Comparison of ENCODE assay signal across 10 mouse cellular contexts in the genomic region with DNA sequence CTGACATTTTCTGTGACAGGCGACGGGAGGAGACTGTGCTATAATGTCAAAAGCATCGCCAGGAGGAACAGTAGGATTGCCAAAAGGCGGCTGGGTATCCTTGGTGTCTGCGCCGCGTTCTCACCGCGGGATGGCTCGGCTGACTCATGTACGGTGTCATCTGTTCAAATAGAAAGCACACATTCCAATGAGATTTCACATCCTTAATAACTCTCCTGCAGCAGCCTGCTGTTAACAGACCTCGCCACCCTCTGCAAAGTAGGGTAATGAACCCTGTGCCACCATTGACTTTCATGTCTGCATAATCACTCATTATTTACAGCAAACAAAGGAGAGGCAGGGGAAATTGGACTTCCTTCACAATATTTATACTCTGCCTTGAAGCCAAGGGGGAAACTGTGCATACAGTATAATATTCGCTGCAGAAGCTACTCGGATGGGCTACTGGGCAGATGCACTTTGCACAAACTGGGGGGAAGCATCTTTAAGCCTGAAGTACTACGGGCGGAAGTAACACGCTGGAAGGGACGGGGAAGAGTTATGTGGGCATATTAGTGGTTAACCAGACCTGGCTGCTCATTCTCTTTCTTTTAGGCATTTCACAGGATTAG.
DNase-seq lines count a peak whose midpoint lies in the region; ATAC-seq lines count a peak whose summit lies in the region.
"Had no signal": no experiment of that assay in that cellular context is flagged by ENCODE, and none has a peak within 500 bp of the region (broad histone marks: within the 10 kb centered on the region; RNA-seq: fewer than 3 reads in every experiment).

No protein-coding gene starts in this region.

- no peaks in the 10 kb centered on the region for H3K27me3 ChIP-seq in neural tube, embryonic 11.5 days (ENCODE audit: control insufficient read depth, insufficient read depth, low read length)
- H3K27me3 ChIP-seq in heart, embryonic 11.5 days (ENCODE audit: control insufficient read depth, insufficient read depth, low read length), result no peaks in the 10 kb centered on the region
- H3K27me3 ChIP-seq: limb, embryonic 12.5 days had no signal

- H3K9me3 ChIP-seq in neural tube, embryonic 11.5 days (ENCODE audit: control insufficient read depth, low read length), result no peaks in the 10 kb centered on the region
- no peaks in the 10 kb centered on the region for H3K9me3 ChIP-seq in heart, embryonic 11.5 days (replicated peaks; ENCODE audit: control insufficient read depth, low read length)
- H3K9me3 ChIP-seq: limb, embryonic 12.5 days had no signal

- no peak overlapping the region for H3K27ac ChIP-seq in neural tube, embryonic 11.5 days (ENCODE audit: low read depth, low read length)
- no peak overlapping the region for H3K27ac ChIP-seq in heart, embryonic 11.5 days (ENCODE audit: low read depth, low read length)
- H3K27ac ChIP-seq: limb, embryonic 12.5 days had no signal

- no peaks in the 10 kb centered on the region for H3K4me1 ChIP-seq in neural tube, embryonic 11.5 days (ENCODE audit: control insufficient read depth, insufficient read depth, low read length)
- no peaks in the 10 kb centered on the region for H3K4me1 ChIP-seq in heart, embryonic 11.5 days (ENCODE audit: control insufficient read depth, insufficient read depth, low read length)

- no peak overlapping the region for H3K4me2 ChIP-seq in neural tube, embryonic 11.5 days (ENCODE audit: low read depth)
- no peak overlapping the region for H3K4me2 ChIP-seq in heart, embryonic 11.5 days
- H3K4me2 ChIP-seq: limb, embryonic 12.5 days had no signal

- peak; percentile 31; the same call in 1 of the 2 replicates for ATAC-seq in neural tube, embryonic 11.5 days (ENCODE audit: insufficient read depth, low FRiP score, low TSS enrichment)
- no peak for ATAC-seq in heart, embryonic 11.5 days (replicated peaks; ENCODE audit: insufficient number of reproducible peaks, low FRiP score, low TSS enrichment)

- no peak for DNase-seq in neural tube, embryonic 11.5 days (ENCODE audit: low spot score)
- DNase-seq in neural tube, embryonic 10.5 days (ENCODE audit: extremely low spot score, low spot score), result no peak
- peak; percentile 40 to 47 for DNase-seq in frontal cortex, postnatal 36 days (ENCODE audit: low spot score in 2 of 2)
- peak; percentile 22 to 29 for DNase-seq in left cerebral cortex, postnatal 36 days (ENCODE audit: low spot score in 2 of 2)
- no peak for DNase-seq in testis, postnatal 14 days (ENCODE audit: low spot score)
- DNase-seq in thymus, postnatal 25 days, result no peak
- DNase-seq in natural killer cell, adult 2 months (ENCODE audit: low spot score in 2 of 2), result no peak
- DNase-seq: thymus, postnatal 14 days had no signal

- no peak overlapping the region for H3K9ac ChIP-seq in neural tube, embryonic 11.5 days (ENCODE audit: low read length)
- H3K9ac ChIP-seq in heart, embryonic 11.5 days (ENCODE audit: low read depth, low read length), result no peak overlapping the region
- H3K9ac ChIP-seq: limb, embryonic 12.5 days had no signal

- H3K36me3 ChIP-seq in neural tube, embryonic 11.5 days (ENCODE audit: control insufficient read depth, insufficient read depth, low read length), result no peaks in the 10 kb centered on the region
- no peaks in the 10 kb centered on the region for H3K36me3 ChIP-seq in heart, embryonic 11.5 days (ENCODE audit: control insufficient read depth, insufficient read depth, low read length)

- intact Hi-C loops in left cerebral cortex, postnatal 36 days (cut with DNase I), result no loop called here

- H3K4me3 ChIP-seq in neural tube, embryonic 11.5 days (ENCODE audit: low read depth, low read length), result no peak overlapping the region
- H3K4me3 ChIP-seq in heart, embryonic 11.5 days (ENCODE audit: low read depth, low read length), result no peak overlapping the region
- H3K4me3 ChIP-seq: limb, embryonic 12.5 days had no signal

- 88% methylated on average over 18 of the region's 18 CpGs for WGBS in neural tube, embryonic 11.5 days
- 86% methylated on average over 18 of the region's 18 CpGs for WGBS in heart, embryonic 11.5 days (ENCODE audit: insufficient replicate concordance)

Comparison
In these comparisons a context has a peak if more than half of its experiments do, and no peak if none do; other contexts are left out.
1. DNase-seq: peak in frontal cortex, postnatal 36 days (2 of 2) and left cerebral cortex, postnatal 36 days (2 of 2); none in neural tube, embryonic 11.5 days (single experiment), neural tube, embryonic 10.5 days (single experiment), testis, postnatal 14 days (single experiment), thymus, postnatal 25 days (single experiment) and natural killer cell, adult 2 months (0 of 2).